Mouse (Mus musculus) lung, postnatal 0 days (tissue): Measurements from ENCODE around the gene Esrp2. TPM values are rescaled to one million over a fixed set of nuclear protein-coding genes. Genes with fewer than 3 reads are reported as not detected.

Source experiments
- ATAC-seq: fragments of 200-750 bp; cut with Nextera tagmentation; 2 replicates; pipeline ENCODE4 v1.8.0; 2017; ENCODE audit warnings: moderate library complexity
- DNase-seq: peaks from one replicate; pipeline ENCODE4 v3.0.0-alpha.2; 2016; ENCODE audit warnings: low spot score
- H3K27ac ChIP-seq: fragments of 300-500 bp; sonication (generic); 2 replicates; pipeline ENCODE4 v1.5.1; 2014; ENCODE audit warnings: antibody characterized with exemption, mild to moderate bottlenecking, low read length, mixed read lengths
- H3K27me3 ChIP-seq: fragments of 300-500 bp; sonication (generic); replicated peaks from 2 replicates; pipeline ENCODE4 v1.6.1; 2014; ENCODE audit warnings: low read length, mixed read lengths; ENCODE audit not compliant: insufficient read depth
- H3K36me3 ChIP-seq: fragments of 300-500 bp; sonication (generic); 2 replicates; pipeline ENCODE4 v1.6.1; 2014; ENCODE audit warnings: low read length, mixed read lengths; ENCODE audit not compliant: insufficient read depth
- H3K4me1 ChIP-seq: fragments of 300-500 bp; sonication (generic); 2 replicates; pipeline ENCODE4 v1.6.1; 2014; ENCODE audit warnings: antibody characterized with exemption, low read depth, low read length, mixed read lengths; ENCODE audit not compliant: insufficient read depth
- H3K4me2 ChIP-seq: fragments of 300-500 bp; sonication (generic); replicated peaks from 2 replicates; pipeline ENCODE4 v1.6.1; 2014; ENCODE audit warnings: low read depth, mild to moderate bottlenecking, low read length, moderate library complexity, mixed read lengths
- H3K4me3 ChIP-seq: fragments of 300-500 bp; sonication (generic); 2 replicates; pipeline ENCODE4 v1.5.1; 2014; ENCODE audit warnings: low read depth, low read length
- H3K9ac ChIP-seq: fragments of 300-500 bp; sonication (generic); replicated peaks from 2 replicates; pipeline ENCODE4 v1.6.1; 2014; ENCODE audit warnings: low read depth, mild to moderate bottlenecking
- H3K9me3 ChIP-seq: fragments of 300-500 bp; sonication (generic); 2 replicates; pipeline ENCODE4 v1.6.1; 2016; ENCODE audit warnings: low read length, mixed read lengths
- CTCF ChIP-seq: IDR thresholded peaks from 2 replicates; pipeline ENCODE4 v1.5.1; 2016; ENCODE audit warnings: antibody characterized with exemption, mild to moderate bottlenecking
- EP300 ChIP-seq: IDR thresholded peaks from 2 replicates; pipeline ENCODE4 v1.6.1; 2016; ENCODE audit warnings: antibody characterized with exemption, mild to moderate bottlenecking, control low read depth
- WGBS: fragments of 180-500 bp; shearing (Covaris S2); extraction: QIAGEN DNeasy Blood & Tissue Kit; methylation state at CpG from one replicate; pipeline ENCODE4 v1.1.7; 2014; 5-methylcytosine and 5-hydroxymethylcytosine counted together
- polyA plus RNA-seq: library from polyadenylated mRNA; unstranded; fragments of >200 nt; fragmentation: Nextera tagmentation; extraction: Ambion mirVana; gene quantifications from 2 replicates; pipeline ENCODE4 v1.2.1, GENCODE M21; 2015

Gene Esrp2
- polyA plus RNA-seq, 1 experiment from 2014 or later: 38.4 TPM

GRCm38 (mm10) chr8:106130505-106130904 is 6.3 kb downstream of the Esrp2 start:
- H3K36me3 ChIP-seq: peaks cover 18% of the 10 kb centered on the region
- no peak for ATAC-seq
- H3K9me3 ChIP-seq: no peaks in the 10 kb centered on the region

DNA sequence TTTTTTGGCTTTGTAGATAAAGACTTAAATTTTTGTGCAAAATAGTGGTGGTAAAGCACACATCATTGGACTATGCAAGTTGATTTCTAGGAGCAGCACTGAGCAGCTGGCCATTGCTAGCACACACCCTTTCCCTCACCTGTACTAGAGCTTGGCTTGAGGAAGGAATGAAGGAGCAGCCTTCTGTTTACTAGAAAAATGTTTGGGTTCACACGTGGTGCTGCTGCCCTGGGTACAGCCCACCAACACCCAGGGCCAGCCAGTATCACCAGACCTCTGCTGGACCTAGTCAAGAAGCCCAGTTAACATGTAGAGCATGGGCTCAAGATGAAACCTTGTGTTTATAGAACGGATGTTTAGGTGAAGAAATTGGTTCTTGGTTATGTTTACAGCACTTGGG is 6.8 kb downstream of the Esrp2 start:
- no peak overlapping the region for H3K4me2 ChIP-seq
- ATAC-seq (no peak), DNase-seq (no peak)
- peaks cover 18% of the 10 kb centered on the region for H3K36me3 ChIP-seq
- H3K9ac ChIP-seq: no peak overlapping the region
- H3K9me3 ChIP-seq: no peaks in the 10 kb centered on the region
- WGBS: 70% methylated on average over 2 of the region's 2 CpGs
- H3K4me1 ChIP-seq: no peaks in the 10 kb centered on the region
- H3K27ac ChIP-seq: no peak overlapping the region
- no peaks in the 10 kb centered on the region; the same call in 1 of the 2 replicates for H3K27me3 ChIP-seq
- no peak overlapping the region for H3K4me3 ChIP-seq
- no peak for TF ChIP-seq EP300
- TF ChIP-seq CTCF: no peak

More at GRCm38 (mm10) chr8:106130505-106130904, 6.3 kb downstream of the Esrp2 start:
- H3K4me2 ChIP-seq: no peak overlapping the region
- H3K4me3 ChIP-seq: no peak overlapping the region
- no peak overlapping the region for H3K9ac ChIP-seq
- H3K27ac ChIP-seq: no peak overlapping the region
- 70% methylated on average over 2 of the region's 2 CpGs for WGBS
- H3K4me1 ChIP-seq: no peaks in the 10 kb centered on the region
- DNase-seq: no peak
- H3K27me3 ChIP-seq: peaks cover under 1% of the 10 kb centered on the region; the same call in 1 of the 2 replicates
- TF ChIP-seq CTCF: no peak
- no peak for TF ChIP-seq EP300

DNA sequence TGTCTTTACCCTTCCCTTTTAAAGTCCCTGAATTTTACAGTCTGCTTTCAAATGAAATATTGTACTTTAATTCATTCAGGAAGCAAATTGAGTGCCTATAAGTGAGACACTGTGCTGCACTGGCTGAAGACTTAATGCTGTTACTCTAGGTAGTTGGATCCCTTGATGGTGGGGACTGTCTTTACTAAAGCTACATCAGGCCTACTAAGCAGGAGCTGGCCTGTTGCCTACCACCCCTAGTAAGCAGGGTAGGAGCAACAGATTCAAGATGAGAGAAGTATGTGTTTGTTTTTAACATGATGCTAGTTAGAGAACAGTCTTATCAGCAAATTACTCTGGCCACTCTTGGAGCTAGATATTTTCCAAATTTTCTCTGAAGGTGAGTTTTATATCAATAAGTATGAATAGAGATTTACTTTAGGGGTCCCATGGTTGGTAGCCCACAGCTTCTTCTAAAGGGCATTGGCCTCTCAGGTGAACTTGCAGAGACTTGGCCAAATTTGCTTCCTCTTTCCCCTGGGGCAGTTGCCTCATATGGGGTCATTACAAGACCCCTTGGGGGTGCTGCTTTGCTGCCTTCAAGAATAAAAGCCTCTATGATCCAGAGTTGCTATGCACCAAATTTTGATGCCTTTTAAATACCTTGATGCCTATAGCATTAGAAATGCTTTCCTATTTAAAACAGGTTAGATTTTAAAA is 7.4 kb downstream of the Esrp2 start:
- no peak overlapping the region for H3K9ac ChIP-seq
- no peak overlapping the region for H3K27ac ChIP-seq
- H3K4me1 ChIP-seq: no peaks in the 10 kb centered on the region
- ATAC-seq (no peak), DNase-seq (no peak)
- no peak overlapping the region for H3K4me3 ChIP-seq
- TF ChIP-seq CTCF (no peak), EP300 (no peak)
- H3K9me3 ChIP-seq: no peaks in the 10 kb centered on the region
- H3K27me3 ChIP-seq: no peaks in the 10 kb centered on the region
- H3K4me2 ChIP-seq: no peak overlapping the region
- H3K36me3 ChIP-seq: peaks cover 18% of the 10 kb centered on the region

DNA sequence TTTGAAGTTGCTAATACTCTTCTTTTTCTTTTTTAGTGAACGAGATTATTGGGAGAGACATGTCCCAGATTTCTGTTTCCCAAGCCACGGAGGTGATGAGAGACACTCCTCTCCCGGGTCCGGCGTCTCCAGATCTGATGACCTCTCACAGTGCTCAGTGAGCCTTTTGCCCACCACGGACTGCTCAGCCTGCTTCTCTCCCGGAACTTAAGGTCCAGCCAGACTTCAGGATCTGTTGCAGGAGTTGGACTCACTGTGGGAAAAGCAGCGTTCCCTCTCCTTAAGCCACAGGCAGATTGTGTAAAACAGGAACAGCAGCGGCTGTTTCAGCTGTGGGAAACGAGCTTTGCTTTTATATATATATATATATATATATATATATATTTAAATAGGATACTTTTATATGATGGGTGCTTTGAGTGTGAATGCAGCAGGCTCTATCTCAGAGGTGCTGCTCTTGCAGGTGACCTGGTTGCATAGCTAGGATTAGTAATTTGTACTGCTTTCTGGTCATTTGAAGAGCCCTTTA is 8.8 kb downstream of the Esrp2 start:
- no peak overlapping the region for H3K9ac ChIP-seq
- H3K27me3 ChIP-seq: no peaks in the 10 kb centered on the region
- peaks cover 18% of the 10 kb centered on the region for H3K36me3 ChIP-seq
- TF ChIP-seq EP300 (no peak), CTCF (no peak)
- H3K27ac ChIP-seq: no peak overlapping the region
- H3K4me3 ChIP-seq: no peak overlapping the region
- ATAC-seq (no peak), DNase-seq (no peak)
- H3K4me2 ChIP-seq: no peak overlapping the region
- no peaks in the 10 kb centered on the region for H3K4me1 ChIP-seq
- no peaks in the 10 kb centered on the region for H3K9me3 ChIP-seq
- 81% methylated on average over 10 of the region's 10 CpGs for whole genome bisulfite sequencing

GRCm38 (mm10) chr8:106127054-106127453 is 9.7 kb downstream of the Esrp2 start:
- peak; percentile 89 for ATAC-seq
- Histone ChIP-seq H3K27me3 (no peaks in the 10 kb centered on the region), H3K4me1 (no peaks in the 10 kb centered on the region), H3K9ac (no peak overlapping the region), H3K9me3 (no peaks in the 10 kb centered on the region), H3K4me3 (no peak overlapping the region), H3K27ac (no peak overlapping the region), H3K36me3 (peaks cover 9% of the 10 kb centered on the region; the same call in 1 of the 2 replicates), H3K4me2 (no peak overlapping the region)
- TF ChIP-seq EP300: peak; percentile 92
- peak; percentile 54 for TF ChIP-seq CTCF
- 58% methylated on average over 3 of the region's 3 CpGs for WGBS
- DNase-seq: peak; percentile 78

GRCm38 (mm10) chr8:106126055-106126454 is 10.7 kb downstream of the Esrp2 start:
- Histone ChIP-seq H3K4me3 (no peak overlapping the region), H3K27me3 (no peaks in the 10 kb centered on the region), H3K4me1 (no peaks in the 10 kb centered on the region), H3K36me3 (peaks cover 4% of the 10 kb centered on the region; the same call in 1 of the 2 replicates), H3K9me3 (no peaks in the 10 kb centered on the region), H3K9ac (no peak overlapping the region), H3K27ac (no peak overlapping the region), H3K4me2 (no peak overlapping the region)
- TF ChIP-seq CTCF (no peak), EP300 (no peak)
- no peak for ATAC-seq
- DNase-seq: no peak
- 94% methylated on average over 1 of the region's 1 CpGs for WGBS
